Mouse (Mus musculus) embryonic facial prominence, embryonic 12.5 days (tissue): Measurements from ENCODE around the gene Gemin4. TPM values are rescaled to one million over a fixed set of nuclear protein-coding genes. Genes with fewer than 3 reads are reported as not detected.

Experiments used
- ATAC-seq: fragments of 200-750 bp; cut with Nextera tagmentation; 2 replicates; pipeline ENCODE4 v1.8.0; 2017; ENCODE audit not compliant: insufficient number of reproducible peaks, insufficient read depth, low FRiP score, low TSS enrichment
- H3K27ac ChIP-seq: fragments of 300-500 bp; sonication (generic); 2 replicates; pipeline ENCODE4 v1.5.1; 2016; ENCODE audit warnings: mild to moderate bottlenecking
- H3K27me3 ChIP-seq: fragments of 300-500 bp; sonication (generic); 2 replicates; pipeline ENCODE4 v1.6.1; 2016; ENCODE audit warnings: mild to moderate bottlenecking, moderate library complexity
- H3K36me3 ChIP-seq: fragments of 300-500 bp; sonication (generic); 2 replicates; pipeline ENCODE4 v1.6.1; 2016; ENCODE audit warnings: mild to moderate bottlenecking
- H3K4me1 ChIP-seq: fragments of 300-500 bp; sonication (generic); 2 replicates; pipeline ENCODE4 v1.6.1; 2016
- H3K4me2 ChIP-seq: fragments of 300-500 bp; sonication (generic); replicated peaks from 2 replicates; pipeline ENCODE4 v1.6.1; 2016; ENCODE audit warnings: mild to moderate bottlenecking, moderate library complexity
- H3K4me3 ChIP-seq: fragments of 300-500 bp; sonication (generic); 2 replicates; pipeline ENCODE4 v1.5.1; 2016; ENCODE audit warnings: mild to moderate bottlenecking
- H3K9ac ChIP-seq: fragments of 300-500 bp; sonication (generic); 2 replicates; pipeline ENCODE4 v1.6.1; 2016; ENCODE audit warnings: mild to moderate bottlenecking, moderate library complexity
- H3K9me3 ChIP-seq: fragments of 300-500 bp; sonication (generic); 2 replicates; pipeline ENCODE4 v1.6.1; 2016; ENCODE audit warnings: mild to moderate bottlenecking, moderate library complexity
- WGBS: fragments of 180-500 bp; shearing (Covaris S2); methylation state at CpG from one replicate; pipeline ENCODE4 v1.1.7; 2016; 5-methylcytosine and 5-hydroxymethylcytosine counted together
- polyA plus RNA-seq: library from polyadenylated mRNA; unstranded; fragments of >200 nt; fragmentation: Nextera tagmentation; extraction: Ambion mirVana; gene quantifications from 2 replicates; pipeline ENCODE4 v1.2.1, GENCODE M21; 2016

Gene Gemin4
- polyA plus RNA-seq, 1 experiment from 2014 or later = 34.5 TPM

DNA sequence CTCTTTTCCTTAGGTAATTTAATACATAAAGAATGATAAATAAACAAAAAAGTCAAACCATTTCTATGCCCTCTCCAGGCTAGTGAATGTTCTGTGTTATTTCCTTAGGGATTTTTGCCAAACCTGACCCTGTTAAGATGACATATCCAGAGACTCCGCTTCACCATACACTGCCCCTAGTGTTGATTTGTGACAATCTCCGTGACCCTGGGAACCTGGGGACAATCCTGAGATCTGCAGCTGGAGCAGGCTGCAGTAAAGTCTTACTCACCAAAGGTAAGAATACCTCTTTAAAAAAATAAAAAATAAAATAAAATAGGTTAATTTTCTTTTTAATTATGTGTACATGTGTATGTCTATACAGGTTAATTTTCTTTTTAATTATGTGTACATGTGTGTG lies 29.8 kb upstream of the Gemin4 start:
- Histone ChIP-seq H3K27ac (no peak overlapping the region), H3K9ac (no peak overlapping the region), H3K9me3 (no peaks in the 10 kb centered on the region), H3K36me3 (peaks cover 30% of the 10 kb centered on the region), H3K4me3 (no peak overlapping the region), H3K27me3 (no peaks in the 10 kb centered on the region), H3K4me2 (no peak overlapping the region), H3K4me1 (peaks cover 7% of the 10 kb centered on the region)
- no peak for ATAC-seq
- WGBS = 48% methylated on average over 2 of the region's 2 CpGs

DNA sequence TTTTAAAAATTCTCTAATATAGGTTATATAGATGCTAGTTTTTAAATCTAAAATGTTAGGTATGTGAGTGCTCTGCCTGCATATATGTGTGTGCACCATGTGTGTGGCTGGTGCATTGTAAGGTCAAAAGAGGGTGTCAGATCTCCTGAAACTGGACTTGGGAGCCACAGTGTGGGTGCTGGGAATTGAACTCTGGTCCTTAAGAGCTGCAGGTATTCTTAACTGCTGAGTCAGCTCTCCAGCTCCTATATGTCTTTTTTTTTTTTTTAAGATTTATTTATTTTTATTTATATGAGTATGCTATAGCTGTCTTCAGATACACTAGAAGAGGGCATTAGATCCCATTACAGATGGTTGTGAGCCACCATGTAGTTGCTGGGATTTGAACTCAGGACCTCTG lies 29.0 kb upstream of the Gemin4 start:
- H3K4me3 ChIP-seq = no peak overlapping the region
- no peak overlapping the region for H3K4me2 ChIP-seq
- H3K9ac ChIP-seq = no peak overlapping the region
- no peak for ATAC-seq
- peaks cover 30% of the 10 kb centered on the region for H3K36me3 ChIP-seq
- H3K9me3 ChIP-seq = no peaks in the 10 kb centered on the region
- H3K27me3 ChIP-seq = no peaks in the 10 kb centered on the region
- no peak overlapping the region for H3K27ac ChIP-seq
- H3K4me1 ChIP-seq = peaks cover 9% of the 10 kb centered on the region

DNA sequence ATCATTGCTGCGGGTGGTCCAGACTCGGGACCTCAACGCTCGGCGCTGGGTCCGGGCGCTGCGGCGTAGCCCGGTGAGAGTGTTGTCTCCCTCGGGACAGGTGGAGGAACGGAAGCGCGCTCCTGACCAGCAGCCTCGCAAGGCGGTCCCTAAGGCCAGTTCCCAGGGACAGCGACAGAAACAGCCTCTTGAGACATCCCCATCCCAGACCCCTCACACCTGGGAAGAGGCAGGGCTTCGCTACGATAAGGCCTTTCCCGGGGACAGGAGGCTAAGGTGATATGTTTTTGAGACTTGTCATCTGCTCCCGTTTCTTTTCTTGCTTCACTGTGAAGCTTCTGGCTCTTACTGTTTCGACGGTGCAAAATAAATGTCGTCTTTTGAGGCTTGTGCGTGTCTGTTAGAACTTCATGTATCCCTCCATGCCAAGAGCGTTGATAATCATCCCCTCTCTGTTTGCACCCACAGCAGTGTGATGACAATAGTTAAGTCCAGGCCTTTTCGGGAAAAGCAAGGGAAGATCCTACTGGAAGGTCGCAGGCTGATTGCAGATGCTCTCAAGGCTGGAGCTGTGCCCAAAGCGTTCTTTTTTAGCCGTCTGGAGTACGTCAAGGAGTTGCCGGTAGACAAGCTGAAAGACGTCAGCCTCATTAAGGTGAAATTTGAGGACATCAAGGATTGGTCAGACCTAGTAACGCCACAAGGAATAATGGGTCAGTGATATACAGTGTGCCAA lies 26.5 kb upstream of the Gemin4 start:
- peaks cover 24% of the 10 kb centered on the region for H3K36me3 ChIP-seq
- peak overlapping the region; percentile 82 for H3K4me3 ChIP-seq
- peak overlapping the region; percentile 81; the same call in 1 of the 2 replicates for H3K27ac ChIP-seq
- no peaks in the 10 kb centered on the region for H3K27me3 ChIP-seq
- H3K9ac ChIP-seq = peak overlapping the region; percentile 85
- H3K9me3 ChIP-seq = no peaks in the 10 kb centered on the region
- peak overlapping the region; percentile 64 for H3K4me2 ChIP-seq
- ATAC-seq = no peak; the same call in none of the 2 replicates
- peaks cover 9% of the 10 kb centered on the region for H3K4me1 ChIP-seq
- WGBS = 2% methylated on average over 34 of the region's 34 CpGs

DNA sequence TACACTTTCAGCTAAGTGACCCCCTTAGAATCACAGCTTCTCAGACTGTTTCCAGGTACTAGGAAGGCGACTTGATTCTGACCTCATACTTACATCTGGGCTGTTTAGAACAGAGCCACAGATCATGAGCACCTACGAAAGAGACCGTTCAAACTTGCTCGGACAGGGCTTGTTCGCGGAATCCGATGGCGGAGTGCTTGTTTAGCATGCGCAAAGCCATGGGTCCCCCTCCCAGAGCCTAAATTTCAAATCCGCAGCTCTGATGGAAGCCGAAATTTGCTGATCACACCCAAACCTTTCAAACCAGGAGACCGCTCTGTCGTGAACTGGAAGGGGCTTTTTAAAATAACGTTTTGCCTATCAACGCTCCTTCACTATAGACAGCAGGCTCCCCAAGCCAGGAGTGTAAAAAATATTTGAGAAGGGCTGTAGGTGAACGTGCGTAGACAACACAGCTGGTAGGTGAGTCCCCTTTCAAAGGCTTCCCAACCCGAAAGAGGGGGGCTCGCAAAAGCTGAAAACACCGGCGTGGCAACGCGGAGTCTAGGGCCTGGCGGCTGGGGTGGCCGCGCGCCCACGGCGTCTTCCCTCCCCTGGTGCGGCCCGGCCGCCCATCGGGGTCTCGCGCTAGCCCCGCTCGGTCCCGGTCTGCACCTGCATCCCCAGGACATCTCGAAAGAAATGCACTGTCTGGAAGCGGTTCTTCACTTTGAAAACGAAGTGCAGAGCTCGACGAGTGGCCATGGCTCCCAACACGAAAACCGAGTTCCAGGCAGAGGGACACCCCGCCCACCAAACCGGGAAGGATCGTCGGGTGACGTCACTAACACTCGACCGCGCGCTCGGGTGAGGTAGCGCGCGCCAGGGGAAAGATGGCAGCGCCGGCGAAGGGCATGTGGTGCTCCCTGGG lies 25.7 kb upstream of the Gemin4 start, which contains the start of the genes Mrm3 and Glod4:
TSS of gene Mrm3 (plus strand) at position 815 of the 910 bp plus-strand sequence.
TSS of gene Glod4 (minus strand) at position 825 of the 910 bp plus-strand sequence.
- H3K27ac ChIP-seq = peak within 1 kb of the TSS; percentile 81
- peak within 1 kb of the TSS; percentile 85 for H3K9ac ChIP-seq
- peak within 1 kb of the TSS; percentile 82 for H3K4me3 ChIP-seq
- ATAC-seq = peak; percentile 82
- H3K4me1 ChIP-seq = peaks cover 9% of the 10 kb centered on the region
- H3K9me3 ChIP-seq = no peaks in the 10 kb centered on the region
- WGBS = under 1% methylated on average over 61 of the region's 61 CpGs
- H3K27me3 ChIP-seq = no peaks in the 10 kb centered on the region
- H3K36me3 ChIP-seq = peaks cover 18% of the 10 kb centered on the region
- H3K4me2 ChIP-seq = peak within 1 kb of the TSS; percentile 64

DNA sequence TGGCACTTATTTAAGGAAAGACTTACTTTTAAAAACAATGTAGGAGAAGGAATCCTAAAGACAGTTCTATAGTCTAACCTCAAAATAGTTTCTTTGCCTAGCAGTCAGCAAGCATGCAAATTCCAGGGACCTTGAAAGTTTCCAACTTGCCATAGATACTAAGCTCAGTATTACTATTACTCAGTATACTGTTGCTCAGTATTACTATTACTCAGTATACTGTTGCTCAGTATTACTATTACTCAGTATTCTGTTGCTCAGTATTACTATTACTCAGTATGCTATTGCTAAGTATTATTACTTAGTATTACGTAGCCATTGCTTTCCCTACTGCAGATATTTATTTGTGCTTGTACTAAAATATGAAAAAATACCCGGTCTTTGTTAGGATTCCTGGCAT lies 22.3 kb upstream of the Gemin4 start:
- no peaks in the 10 kb centered on the region for H3K27me3 ChIP-seq
- no peak overlapping the region for H3K4me3 ChIP-seq
- peaks cover 33% of the 10 kb centered on the region for H3K36me3 ChIP-seq
- H3K27ac ChIP-seq = no peak overlapping the region
- H3K4me2 ChIP-seq = no peak overlapping the region
- WGBS = 96% methylated on average over 2 of the region's 2 CpGs
- H3K9me3 ChIP-seq = no peaks in the 10 kb centered on the region
- no peak for ATAC-seq
- peaks cover 9% of the 10 kb centered on the region for H3K4me1 ChIP-seq
- no peak overlapping the region for H3K9ac ChIP-seq

DNA sequence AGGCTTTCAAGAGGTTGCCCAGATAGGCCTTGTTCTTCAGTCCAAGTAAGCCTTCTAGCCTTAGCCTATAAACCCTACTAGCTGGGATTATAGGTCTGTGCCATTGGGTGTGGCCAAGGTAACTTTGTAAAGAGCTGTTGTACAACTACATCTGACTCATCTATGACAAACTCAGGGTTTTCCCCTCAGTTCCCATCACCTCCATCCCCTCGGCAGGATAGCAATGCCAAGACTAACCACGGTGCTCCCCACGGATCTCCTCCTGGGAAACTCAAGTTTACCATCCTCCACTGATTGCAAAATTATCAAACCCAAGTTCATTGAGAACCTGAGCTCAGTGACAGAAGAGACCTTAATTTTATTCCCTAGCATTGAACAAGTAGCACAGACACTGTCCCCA lies 18.7 kb upstream of the Gemin4 start:
- no peak overlapping the region for H3K9ac ChIP-seq
- H3K27ac ChIP-seq = no peak overlapping the region
- WGBS = 88% methylated on average over 3 of the region's 3 CpGs
- no peaks in the 10 kb centered on the region for H3K9me3 ChIP-seq
- H3K4me1 ChIP-seq = no peaks in the 10 kb centered on the region
- no peak for ATAC-seq
- no peak overlapping the region for H3K4me3 ChIP-seq
- no peak overlapping the region for H3K4me2 ChIP-seq
- peaks cover 62% of the 10 kb centered on the region for H3K36me3 ChIP-seq
- H3K27me3 ChIP-seq = no peaks in the 10 kb centered on the region

DNA sequence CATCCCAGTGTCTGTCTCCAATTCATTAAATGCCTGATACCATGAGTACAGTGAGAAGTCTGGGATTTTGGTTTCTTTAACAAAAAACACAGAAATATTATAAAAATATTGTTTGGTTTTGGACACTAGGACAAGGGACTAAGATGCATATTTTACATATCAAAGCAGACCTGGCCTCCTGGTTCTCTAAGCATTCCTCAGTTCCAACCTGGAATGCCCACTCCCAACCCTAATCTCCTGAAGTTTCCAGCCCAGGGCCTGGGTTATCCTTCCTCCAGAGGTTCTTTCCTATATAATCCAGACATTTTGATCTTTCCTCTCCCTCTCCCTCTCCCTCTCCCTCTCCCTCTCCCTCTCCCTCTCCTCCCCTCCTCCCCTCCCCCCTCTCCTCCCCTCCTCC lies 7.6 kb upstream of the Gemin4 start:
- no peaks in the 10 kb centered on the region for H3K27me3 ChIP-seq
- H3K9me3 ChIP-seq = no peaks in the 10 kb centered on the region
- H3K4me1 ChIP-seq = no peaks in the 10 kb centered on the region
- no peak overlapping the region for H3K27ac ChIP-seq
- H3K4me2 ChIP-seq = no peak overlapping the region
- H3K36me3 ChIP-seq = peaks cover 42% of the 10 kb centered on the region
- no peak for ATAC-seq
- no peak overlapping the region for H3K4me3 ChIP-seq
- no peak overlapping the region for H3K9ac ChIP-seq

DNA sequence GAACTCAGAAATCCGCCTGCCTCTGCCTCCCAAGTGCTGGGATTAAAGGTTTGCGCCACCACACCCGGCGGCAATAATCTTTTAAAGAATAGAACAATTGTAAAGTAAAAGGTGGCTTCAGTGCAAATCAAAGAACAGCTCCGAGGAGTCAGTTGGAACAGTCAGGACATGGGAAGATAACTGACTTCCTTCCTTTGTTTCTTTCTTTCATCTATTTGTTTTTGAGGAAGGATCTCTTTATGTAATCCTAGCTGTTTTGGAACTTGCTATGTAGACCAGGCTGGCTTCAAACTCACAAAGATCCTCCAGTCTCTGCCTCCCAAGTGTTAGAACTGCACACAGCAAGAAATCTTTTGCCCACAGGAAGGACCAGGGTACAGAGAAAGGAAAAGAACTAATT lies 7.2 kb upstream of the Gemin4 start:
- Histone ChIP-seq H3K9ac (no peak overlapping the region), H3K27ac (no peak overlapping the region), H3K27me3 (no peaks in the 10 kb centered on the region), H3K36me3 (peaks cover 42% of the 10 kb centered on the region), H3K9me3 (no peaks in the 10 kb centered on the region), H3K4me3 (no peak overlapping the region), H3K4me1 (no peaks in the 10 kb centered on the region), H3K4me2 (no peak overlapping the region)
- 97% methylated on average over 5 of the region's 5 CpGs for WGBS
- ATAC-seq = no peak

DNA sequence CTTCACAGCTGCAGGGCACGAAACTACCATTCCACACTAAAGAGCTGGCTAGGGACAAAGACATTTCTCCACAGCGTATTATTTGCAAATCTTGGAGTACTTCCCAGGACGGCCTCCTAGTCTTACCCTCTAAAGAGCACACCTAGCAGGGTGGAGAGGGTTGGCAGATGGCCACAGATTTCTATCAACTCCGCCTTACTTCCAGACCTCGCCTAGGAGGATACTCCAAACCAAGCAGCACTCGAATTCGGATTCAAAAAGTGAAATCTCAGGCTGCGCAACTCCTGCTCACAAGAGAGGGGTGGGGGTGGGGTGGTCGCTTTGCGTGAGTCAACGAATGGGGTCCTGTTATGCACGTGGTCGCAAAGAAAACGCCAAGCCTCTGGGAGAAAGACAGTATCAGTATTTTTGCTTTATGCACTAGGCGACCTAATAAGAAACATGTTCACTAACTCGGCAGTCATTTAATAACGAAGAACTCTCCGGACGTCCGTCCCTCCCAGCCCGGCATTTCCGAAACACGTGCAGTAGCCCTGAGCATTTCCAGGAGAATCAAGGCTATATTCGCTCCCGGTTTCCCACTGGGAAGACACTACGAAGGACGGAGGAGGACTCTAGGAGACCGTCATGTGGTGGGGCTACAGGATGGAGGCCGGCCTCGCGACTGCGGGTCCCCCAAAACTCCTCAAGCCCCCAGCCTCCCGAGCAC lies 629 bp downstream of the Gemin4 start:
- 3% methylated on average over 33 of the region's 33 CpGs for WGBS
- no peaks in the 10 kb centered on the region for H3K27me3 ChIP-seq

DNA sequence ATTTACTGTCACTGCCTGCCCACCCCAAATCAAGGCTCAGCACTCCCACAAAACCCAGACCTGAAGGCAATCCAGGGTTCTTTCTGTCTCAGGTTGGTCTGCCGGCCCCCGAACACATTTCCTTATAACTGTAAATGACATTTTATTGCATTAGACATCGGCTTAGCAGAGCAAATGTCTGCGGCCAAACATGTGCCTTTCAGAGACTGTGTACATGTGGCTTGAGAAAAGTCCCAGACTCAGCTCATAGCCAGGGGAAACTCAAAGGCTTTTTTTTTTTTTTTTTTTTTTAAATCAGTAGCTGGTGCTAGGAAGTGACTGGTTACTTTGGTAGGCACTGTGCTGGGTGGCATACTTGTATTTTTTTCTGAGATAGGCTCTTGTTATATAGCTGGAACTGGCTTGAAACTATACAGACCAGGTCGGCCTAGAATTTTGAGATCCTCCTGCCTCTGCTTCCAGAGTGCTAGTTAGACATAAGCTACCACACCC lies 1.4 kb downstream of the Gemin4 start:
- peak overlapping the region; percentile 78 for H3K4me3 ChIP-seq
- H3K9ac ChIP-seq = no peak overlapping the region
- H3K4me2 ChIP-seq = peak overlapping the region; percentile 53
- no peaks in the 10 kb centered on the region for H3K9me3 ChIP-seq
- peak overlapping the region; percentile 95; the same call in 1 of the 2 replicates for H3K27ac ChIP-seq
- no peak for ATAC-seq
- WGBS = 91% methylated on average over 5 of the region's 5 CpGs
- peaks cover 37% of the 10 kb centered on the region for H3K36me3 ChIP-seq
- H3K27me3 ChIP-seq = no peaks in the 10 kb centered on the region
- no peaks in the 10 kb centered on the region; the same call in 1 of the 2 replicates for H3K4me1 ChIP-seq

More for the DNA sequence above, 629 bp downstream of the Gemin4 start:
- Histone ChIP-seq H3K4me2 (peak overlapping the region; percentile 53), H3K9me3 (no peaks in the 10 kb centered on the region), H3K27ac (peak overlapping the region; percentile 95), H3K4me1 (no peaks in the 10 kb centered on the region; the same call in 1 of the 2 replicates), H3K9ac (peak overlapping the region; percentile 90), H3K36me3 (peaks cover 41% of the 10 kb centered on the region), H3K4me3 (peak overlapping the region; percentile 78)
- no peak; the same call in 1 of the 2 replicates for ATAC-seq

DNA sequence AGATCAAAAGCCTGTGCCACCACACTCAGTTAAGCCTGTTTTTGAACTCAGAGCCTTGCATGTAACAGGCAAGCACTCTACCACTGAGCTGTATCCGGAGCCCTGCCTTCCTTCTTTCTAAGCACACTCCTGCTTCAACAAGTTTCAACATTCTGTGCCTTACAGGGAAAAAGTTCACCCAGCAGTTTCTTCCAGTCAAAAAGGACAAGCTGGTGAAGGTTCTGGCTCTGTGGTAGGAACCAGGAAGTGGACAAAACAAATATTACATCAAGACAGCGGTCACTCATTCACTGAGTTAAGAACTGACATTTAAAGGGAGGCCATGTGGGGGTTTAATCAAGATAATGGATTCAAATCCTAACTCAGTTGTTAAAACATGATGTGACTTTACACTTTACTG lies 2.5 kb downstream of the Gemin4 start:
- Histone ChIP-seq H3K9me3 (no peaks in the 10 kb centered on the region), H3K9ac (no peak overlapping the region), H3K4me3 (no peak overlapping the region), H3K27ac (no peak overlapping the region), H3K36me3 (peaks cover 42% of the 10 kb centered on the region), H3K27me3 (no peaks in the 10 kb centered on the region), H3K4me2 (no peak overlapping the region), H3K4me1 (no peaks in the 10 kb centered on the region; the same call in 1 of the 2 replicates)
- no peak for ATAC-seq
- 95% methylated on average over 2 of the region's 2 CpGs for WGBS
